Mouse (Mus musculus) embryo, embryonic 10.5 days (tissue): Measurements from ENCODE around the gene Bcat2.

ENCODE experiments used
- DNase-seq: peaks from one replicate; pipeline ENCODE4 v3.0.0-alpha.2; 2015; ENCODE audit warnings: low spot score

The Bcat2 gene

GRCm38 (mm10) chr7:45550821-45551511, 19.0 kb upstream of the Bcat2 start:
- DNase-seq: no peak

GRCm38 (mm10) chr7:45551512-45551883, 18.5 kb upstream of the Bcat2 start:
- DNase-seq: no peak

- no peak for DNase-seq
Measured at GRCm38 (mm10) chr7:45553519-45553918, 16.4 kb upstream of the Bcat2 start.

DNA sequence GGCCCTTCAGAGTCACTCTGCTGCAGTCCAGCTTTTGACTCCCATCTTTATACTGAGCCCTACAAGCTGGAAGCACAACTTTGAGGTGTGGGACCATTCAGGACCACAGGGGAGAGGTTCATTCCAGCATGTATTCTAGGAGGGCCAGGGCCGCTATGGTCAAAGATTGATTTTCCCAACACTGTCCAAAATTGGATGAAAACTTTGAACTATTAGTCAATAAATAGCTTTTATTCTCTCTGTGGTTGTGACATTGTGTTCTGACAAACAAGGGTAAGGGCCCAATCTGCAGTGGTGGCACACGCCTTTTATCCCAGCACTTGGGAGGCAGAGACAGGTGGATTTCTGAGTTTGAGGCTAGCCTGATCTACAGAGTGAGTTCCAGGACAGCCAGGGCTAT, 16.0 kb upstream of the Bcat2 start:
- no peak for DNase-seq

- no peak for DNase-seq
Measured at GRCm38 (mm10) chr7:45554744-45555143, 15.2 kb upstream of the Bcat2 start, which contains the start of gene Hsd17b14. Gene Hsd17b14 (plus strand): TSS chr7:45554893.

DNA sequence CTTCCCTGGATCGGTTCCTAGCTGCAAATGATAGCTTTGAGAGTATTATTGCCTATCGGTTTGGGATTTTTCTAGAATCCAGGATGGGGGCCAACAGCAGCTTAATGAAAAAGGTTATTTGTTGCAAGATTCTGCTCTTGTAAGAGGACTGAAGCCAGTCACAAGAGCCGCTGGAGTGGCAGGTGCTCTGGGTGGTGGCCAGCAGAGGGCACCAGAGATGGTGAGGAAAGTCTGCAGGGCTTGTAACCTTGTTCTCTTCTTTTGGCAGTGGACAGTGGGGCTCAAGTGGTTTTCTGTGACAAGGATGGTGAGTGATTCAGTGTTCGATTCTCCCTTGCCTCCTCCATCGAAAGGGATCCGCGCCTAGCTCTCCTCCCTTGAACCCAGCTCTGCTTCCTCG, 14.2 kb upstream of the Bcat2 start:
- DNase-seq: peak; percentile 87

GRCm38 (mm10) chr7:45558907-45559306, 11.0 kb upstream of the Bcat2 start:
- no peak for DNase-seq

GRCm38 (mm10) chr7:45560241-45560640, 9.7 kb upstream of the Bcat2 start:
- DNase-seq: no peak

GRCm38 (mm10) chr7:45560843-45561623, 8.9 kb upstream of the Bcat2 start:
- DNase-seq: peak; percentile 87

DNA sequence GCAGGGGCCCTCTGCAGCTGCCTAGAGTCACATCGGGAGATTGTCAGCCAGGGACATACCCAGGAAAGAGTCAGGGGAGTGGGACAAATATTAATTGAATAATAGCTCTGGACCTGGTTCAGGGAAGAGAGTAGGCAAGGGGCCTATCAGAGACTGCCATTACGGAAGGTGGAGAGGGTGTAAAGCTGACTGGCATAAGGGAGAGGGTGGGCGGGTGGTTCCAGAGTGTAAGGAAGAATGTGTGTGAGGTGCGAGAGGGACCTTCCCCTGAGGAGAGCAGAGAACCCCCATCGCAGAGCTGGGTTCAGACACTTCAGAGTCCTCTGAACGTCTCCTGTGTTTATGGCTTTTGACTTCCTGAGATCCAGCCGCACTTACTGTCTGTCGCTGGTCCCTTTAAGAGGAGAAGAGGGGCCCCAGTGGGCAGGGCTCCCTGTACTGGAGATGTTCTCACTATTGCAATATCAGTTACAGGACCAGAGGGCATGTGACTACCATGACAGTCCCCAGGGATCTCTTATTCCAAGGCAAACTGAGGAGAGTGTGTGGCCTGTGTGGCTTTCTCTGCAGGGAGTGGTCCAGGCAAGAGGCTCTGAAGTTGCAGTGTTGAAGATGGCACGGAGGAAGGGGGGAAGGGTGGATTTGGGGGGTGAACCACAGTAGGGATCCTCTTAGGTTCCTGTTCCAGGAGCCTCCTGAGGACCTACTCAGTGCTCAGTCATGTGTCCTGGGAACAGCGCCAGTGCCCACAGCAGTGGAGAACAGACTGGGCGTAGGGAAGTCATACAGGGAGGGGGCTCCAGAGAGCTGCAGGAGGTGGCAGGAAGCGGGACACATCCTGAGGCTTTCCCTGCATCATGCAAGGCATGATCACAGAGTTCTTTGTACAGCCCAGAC, 8.1 kb upstream of the Bcat2 start:
- DNase-seq: peak; percentile 19

- no peak for DNase-seq
Measured at GRCm38 (mm10) chr7:45564811-45565210, 5.1 kb upstream of the Bcat2 start.

DNA sequence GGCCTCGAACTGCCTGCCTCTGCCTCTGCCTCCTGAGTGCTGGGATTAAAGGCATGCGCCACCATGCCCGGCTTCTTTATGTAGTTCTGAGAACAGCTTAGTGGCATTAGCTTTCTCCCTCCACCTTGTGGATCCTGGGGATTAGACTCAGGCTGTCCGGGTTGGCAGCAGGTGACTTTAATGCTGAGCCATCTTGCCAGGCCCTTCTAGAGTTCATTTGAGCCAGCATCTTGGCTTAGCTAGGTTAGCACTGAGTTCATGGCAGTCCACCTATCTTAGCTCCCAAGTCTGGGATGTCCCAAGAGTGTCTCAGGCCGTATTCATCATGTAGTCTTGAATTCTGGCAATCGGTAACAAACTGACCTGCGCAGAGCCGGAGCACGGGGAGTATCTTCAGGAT, 4.5 kb upstream of the Bcat2 start:
- no peak for DNase-seq

DNA sequence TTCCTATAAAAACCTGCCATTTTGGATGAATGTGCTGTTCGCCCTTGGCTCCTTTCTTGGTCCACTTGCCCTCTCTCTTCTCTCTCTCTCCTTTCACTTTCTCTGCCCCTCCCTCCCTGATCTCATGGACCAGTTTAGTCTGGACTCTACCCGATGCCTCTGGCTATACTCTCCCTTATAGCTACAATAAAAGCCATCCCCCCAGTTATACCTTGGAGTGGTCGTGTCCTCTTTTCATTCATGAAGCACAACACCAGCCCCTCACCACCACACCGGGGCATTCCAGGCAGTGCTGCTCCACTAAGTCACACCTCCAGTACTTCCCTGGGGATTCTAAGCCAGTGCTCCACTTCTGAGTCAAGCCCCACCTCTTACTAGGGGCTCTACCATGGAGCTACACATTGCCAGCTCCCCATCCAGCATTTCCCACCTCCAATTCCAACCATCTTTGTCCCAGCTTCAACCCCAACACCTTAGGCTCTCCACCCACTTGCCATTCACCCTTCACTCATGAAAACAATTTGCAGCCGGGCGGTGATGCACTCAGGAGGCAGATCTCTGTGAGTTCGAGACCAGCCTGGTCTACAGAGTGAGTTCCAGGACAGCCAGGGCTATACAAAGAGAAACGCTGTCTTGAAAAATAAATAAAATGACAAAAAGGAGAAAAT, 2.7 kb upstream of the Bcat2 start:
- no peak for DNase-seq

DNA sequence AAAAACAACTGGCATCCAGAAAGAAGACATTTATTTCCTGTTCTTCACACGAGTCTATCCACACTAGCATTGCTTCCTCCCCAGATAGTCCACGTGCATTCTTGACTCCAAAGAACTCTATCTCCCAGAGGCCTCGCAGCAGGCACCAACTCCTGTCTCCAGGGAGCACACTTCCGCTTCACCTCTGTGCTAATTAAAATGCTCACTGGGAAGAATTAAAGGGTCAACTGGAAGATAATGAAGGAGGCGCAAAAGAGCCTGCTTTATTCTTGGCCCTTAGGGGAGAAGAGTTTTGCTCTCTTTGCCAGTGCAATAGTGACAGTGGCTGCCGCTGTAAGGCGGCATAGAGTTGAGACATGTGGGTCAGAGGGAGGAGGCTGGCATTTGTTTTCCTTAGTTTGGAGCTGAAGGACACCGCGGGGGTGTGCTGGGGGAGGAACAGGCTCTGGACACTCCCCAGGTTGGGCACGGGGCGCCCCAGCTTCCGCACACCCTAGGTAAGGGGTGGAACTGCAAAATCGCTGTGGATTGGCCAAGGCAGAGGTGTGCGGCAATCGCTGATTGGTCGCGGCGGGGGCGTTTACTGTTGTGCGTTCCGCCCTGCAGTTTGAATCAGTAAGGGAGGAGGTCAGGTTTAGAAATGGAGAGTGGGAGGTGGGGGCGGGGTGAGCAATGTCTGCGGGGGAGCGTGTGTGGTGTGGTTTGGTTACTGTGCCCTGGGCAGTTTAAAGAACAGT, 2.0 kb upstream of the Bcat2 start:
- DNase-seq: peak; percentile 96

GRCm38 (mm10) chr7:45568601-45569473, 1.1 kb upstream of the Bcat2 start:
- no peak for DNase-seq

DNA sequence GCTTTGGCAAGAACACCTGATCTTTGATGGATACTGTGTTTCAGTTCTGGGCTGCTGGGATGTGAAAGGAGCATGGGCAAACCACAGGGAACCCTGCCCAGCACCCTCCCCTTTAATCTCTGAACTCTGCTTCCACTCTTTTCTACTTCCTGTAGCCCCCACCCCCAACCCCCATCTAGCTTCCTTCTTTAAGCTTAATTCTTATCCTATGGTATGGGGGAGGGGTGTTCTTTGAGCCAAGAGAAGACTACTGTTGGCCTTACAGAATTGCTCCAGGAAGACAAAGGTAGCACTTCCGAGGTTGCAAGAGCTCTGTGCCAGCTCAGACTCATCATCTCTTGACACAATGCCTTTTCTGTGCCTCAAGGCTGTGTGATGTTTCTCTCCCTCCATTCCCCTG, 2.0 kb downstream of the Bcat2 start:
- no peak for DNase-seq

GRCm38 (mm10) chr7:45573954-45574353, 4.0 kb downstream of the Bcat2 start:
- DNase-seq: no peak

GRCm38 (mm10) chr7:45574472-45575379, 4.8 kb downstream of the Bcat2 start:
- DNase-seq: no peak

- no peak for DNase-seq
Measured at GRCm38 (mm10) chr7:45585923-45586322, 16.0 kb downstream of the Bcat2 start.
